Mouse (Mus musculus): ENCODE data around the gene Atg101. TPM values are rescaled to one million over a fixed set of nuclear protein-coding genes. Genes with fewer than 3 reads are reported as not detected.

The Atg101 gene
- not detected for polyA plus RNA-seq (2014; fragmentation: Illumina TruSeq; extraction: RNeasy Lipid Tissue Mini Kit (QIAGEN cat#74804); ENCODE audit: low replicate concordance)

GRCm38 (mm10) chr15:101283911-101284750 lies at the start of gene Atg101:
TSS of gene Atg101 (plus strand) at chr15:101284272.

GRCm38 (mm10) chr15:101253886-101254795 lies 29.9 kb upstream of the Atg101 start, which contains the start of gene Nr4a1:
TSS of gene Nr4a1 (plus strand) at chr15:101254269.

GRCm38 (mm10) chr15:101293025-101293621 lies 9.1 kb downstream of the Atg101 start, which contains the start of gene 6030408B16Rik:
TSS of gene 6030408B16Rik (plus strand) at chr15:101293212.

Other genes starting within 250 kb of the Atg101 start
- gene Gm47841, start 236.9 kb upstream of the Atg101 start, polyA plus RNA-seq (2014; fragmentation: Illumina TruSeq; extraction: RNeasy Lipid Tissue Mini Kit (QIAGEN cat#74804); ENCODE audit: low replicate concordance): not detected
- 0.30 TPM for gene Fignl2, start 205.7 kb upstream of the Atg101 start, polyA plus RNA-seq (2014; fragmentation: Illumina TruSeq; extraction: RNeasy Lipid Tissue Mini Kit (QIAGEN cat#74804); ENCODE audit: low replicate concordance)
- gene Ankrd33, start 168.5 kb upstream of the Atg101 start, polyA plus RNA-seq (2014; fragmentation: Illumina TruSeq; extraction: RNeasy Lipid Tissue Mini Kit (QIAGEN cat#74804); ENCODE audit: low replicate concordance): not detected
- 0.59 TPM for gene Acvrl1, start 155.8 kb upstream of the Atg101 start, polyA plus RNA-seq (2014; fragmentation: Illumina TruSeq; extraction: RNeasy Lipid Tissue Mini Kit (QIAGEN cat#74804); ENCODE audit: low replicate concordance)
- 17.5 TPM for gene Acvr1b, start 110.2 kb upstream of the Atg101 start, polyA plus RNA-seq (2014; fragmentation: Illumina TruSeq; extraction: RNeasy Lipid Tissue Mini Kit (QIAGEN cat#74804); ENCODE audit: low replicate concordance)
- not detected for gene Grasp, start 60.1 kb upstream of the Atg101 start, polyA plus RNA-seq (2014; fragmentation: Illumina TruSeq; extraction: RNeasy Lipid Tissue Mini Kit (QIAGEN cat#74804); ENCODE audit: low replicate concordance)
- 1.6 TPM for gene Nr4a1, start 30.0 kb upstream of the Atg101 start, polyA plus RNA-seq (2014; fragmentation: Illumina TruSeq; extraction: RNeasy Lipid Tissue Mini Kit (QIAGEN cat#74804); ENCODE audit: low replicate concordance)
- not detected for gene 6030408B16Rik, start 8.9 kb downstream of the Atg101 start, polyA plus RNA-seq (2014; fragmentation: Illumina TruSeq; extraction: RNeasy Lipid Tissue Mini Kit (QIAGEN cat#74804); ENCODE audit: low replicate concordance)
- gene Krt80, start 85.9 kb downstream of the Atg101 start, polyA plus RNA-seq (2014; fragmentation: Illumina TruSeq; extraction: RNeasy Lipid Tissue Mini Kit (QIAGEN cat#74804); ENCODE audit: low replicate concordance): not detected
- gene Krt7, start 126.8 kb downstream of the Atg101 start, polyA plus RNA-seq (2014; fragmentation: Illumina TruSeq; extraction: RNeasy Lipid Tissue Mini Kit (QIAGEN cat#74804); ENCODE audit: low replicate concordance): 0.85 TPM
- gene Krt87, start 154.5 kb downstream of the Atg101 start, polyA plus RNA-seq (2014; fragmentation: Illumina TruSeq; extraction: RNeasy Lipid Tissue Mini Kit (QIAGEN cat#74804); ENCODE audit: low replicate concordance): not detected
- not detected for gene Krt88, start 163.5 kb downstream of the Atg101 start, polyA plus RNA-seq (2014; fragmentation: Illumina TruSeq; extraction: RNeasy Lipid Tissue Mini Kit (QIAGEN cat#74804); ENCODE audit: low replicate concordance)
- gene Krt81, start 179.5 kb downstream of the Atg101 start, polyA plus RNA-seq (2014; fragmentation: Illumina TruSeq; extraction: RNeasy Lipid Tissue Mini Kit (QIAGEN cat#74804); ENCODE audit: low replicate concordance): not detected
- gene Krt86, start 189.2 kb downstream of the Atg101 start, polyA plus RNA-seq (2014; fragmentation: Illumina TruSeq; extraction: RNeasy Lipid Tissue Mini Kit (QIAGEN cat#74804); ENCODE audit: low replicate concordance): not detected
- gene Krt83, start 207.2 kb downstream of the Atg101 start, polyA plus RNA-seq (2014; fragmentation: Illumina TruSeq; extraction: RNeasy Lipid Tissue Mini Kit (QIAGEN cat#74804); ENCODE audit: low replicate concordance): not detected
- not detected for gene Gm49425, start 233.0 kb downstream of the Atg101 start, polyA plus RNA-seq (2014; fragmentation: Illumina TruSeq; extraction: RNeasy Lipid Tissue Mini Kit (QIAGEN cat#74804); ENCODE audit: low replicate concordance)
- not detected for gene Krt84, start 248.5 kb downstream of the Atg101 start, polyA plus RNA-seq (2014; fragmentation: Illumina TruSeq; extraction: RNeasy Lipid Tissue Mini Kit (QIAGEN cat#74804); ENCODE audit: low replicate concordance)